Mouse (Mus musculus) limb, embryonic 10.5 days (tissue): ENCODE measurements around the gene Pax7. TPM values are rescaled to one million over a fixed set of nuclear protein-coding genes. Genes with fewer than 3 reads are reported as not detected.

ENCODE experiments used
- DNase-seq: peaks from one replicate; pipeline ENCODE4 v3.0.0-alpha.2; 2017; ENCODE audit warnings: low spot score
- H3K27ac ChIP-seq: fragments of 300-500 bp; sonication (generic); 2 replicates; pipeline ENCODE4 v1.5.1; 2016; ENCODE audit warnings: mild to moderate bottlenecking
- H3K27me3 ChIP-seq: fragments of 300-500 bp; sonication (generic); 2 replicates; pipeline ENCODE4 v1.6.1; 2016; ENCODE audit warnings: low read depth, mild to moderate bottlenecking; ENCODE audit not compliant: poor library complexity, severe bottlenecking
- H3K36me3 ChIP-seq: fragments of 300-500 bp; sonication (generic); 2 replicates; pipeline ENCODE4 v1.6.1; 2016; ENCODE audit warnings: mild to moderate bottlenecking, moderate library complexity
- H3K4me1 ChIP-seq: fragments of 300-500 bp; sonication (generic); 2 replicates; pipeline ENCODE4 v1.6.1; 2016
- H3K4me3 ChIP-seq: fragments of 300-500 bp; sonication (generic); 2 replicates; pipeline ENCODE4 v1.5.1; 2016; ENCODE audit warnings: mild to moderate bottlenecking, moderate library complexity
- H3K9me3 ChIP-seq: fragments of 300-500 bp; sonication (generic); replicated peaks from 2 replicates; pipeline ENCODE4 v1.6.1; 2016; ENCODE audit warnings: mild to moderate bottlenecking
- WGBS: fragments of 180-500 bp; shearing (Covaris S2); methylation state at CpG from one replicate; pipeline ENCODE4 v1.1.7; 2016; 5-methylcytosine and 5-hydroxymethylcytosine counted together
- polyA plus RNA-seq: library from polyadenylated mRNA; unstranded; fragments of >200 nt; fragmentation: Nextera tagmentation; extraction: Ambion mirVana; gene quantifications from 2 replicates; pipeline ENCODE4 v1.2.1, GENCODE M21; 2016

Pax7 gene
- polyA plus RNA-seq, 1 experiment from 2014 or later = 0.14 TPM

GRCm38 (mm10) chr4:139797344-139797743, 36.0 kb downstream of the Pax7 start:
- Histone ChIP-seq H3K36me3 (no peaks in the 10 kb centered on the region), H3K27me3 (peaks cover 97% of the 10 kb centered on the region), H3K4me3 (no peak overlapping the region), H3K27ac (peak overlapping the region; percentile 17; the same call in 1 of the 2 replicates), H3K9me3 (no peaks in the 10 kb centered on the region), H3K4me1 (peaks cover 22% of the 10 kb centered on the region)
- WGBS = 50% methylated on average over 4 of the region's 4 CpGs
- DNase-seq = no peak

- Histone ChIP-seq H3K9me3 (no peaks in the 10 kb centered on the region), H3K4me1 (peaks cover 33% of the 10 kb centered on the region), H3K36me3 (no peaks in the 10 kb centered on the region), H3K27ac (no peak overlapping the region), H3K4me3 (no peak overlapping the region), H3K27me3 (peaks cover 97% of the 10 kb centered on the region)
- DNase-seq = no peak
- 16% methylated on average over 9 of the region's 9 CpGs for WGBS
Measured at GRCm38 (mm10) chr4:139796115-139796514, 37.2 kb downstream of the Pax7 start.

- peaks cover 28% of the 10 kb centered on the region for H3K4me1 ChIP-seq
- 43% methylated on average over 8 of the region's 8 CpGs for WGBS
- H3K27me3 ChIP-seq = peaks cover 89% of the 10 kb centered on the region
Measured at GRCm38 (mm10) chr4:139791168-139791567, 42.2 kb downstream of the Pax7 start.

GRCm38 (mm10) chr4:139789772-139790171, 43.6 kb downstream of the Pax7 start:
- peaks cover 89% of the 10 kb centered on the region for H3K27me3 ChIP-seq
- H3K4me3 ChIP-seq = no peak overlapping the region
- no peak for DNase-seq
- no peaks in the 10 kb centered on the region for H3K36me3 ChIP-seq
- no peak overlapping the region for H3K27ac ChIP-seq
- H3K9me3 ChIP-seq = no peaks in the 10 kb centered on the region
- WGBS = 81% methylated on average over 7 of the region's 7 CpGs
- H3K4me1 ChIP-seq = peaks cover 16% of the 10 kb centered on the region

More at GRCm38 (mm10) chr4:139791168-139791567, 42.2 kb downstream of the Pax7 start:
- peak overlapping the region; percentile 26; the same call in 1 of the 2 replicates for H3K27ac ChIP-seq
- no peak for DNase-seq
- H3K36me3 ChIP-seq = no peaks in the 10 kb centered on the region
- no peak overlapping the region for H3K4me3 ChIP-seq
- no peaks in the 10 kb centered on the region for H3K9me3 ChIP-seq

GRCm38 (mm10) chr4:139782926-139783467, 50.3 kb downstream of the Pax7 start:
- Histone ChIP-seq H3K27me3 (peaks cover 96% of the 10 kb centered on the region), H3K4me1 (no peaks in the 10 kb centered on the region), H3K4me3 (no peak overlapping the region), H3K36me3 (no peaks in the 10 kb centered on the region), H3K27ac (no peak overlapping the region), H3K9me3 (no peaks in the 10 kb centered on the region)
- 55% methylated on average over 9 of the region's 9 CpGs for WGBS
- no peak for DNase-seq

- WGBS = 10% methylated on average over 9 of the region's 9 CpGs
Measured at GRCm38 (mm10) chr4:139771125-139771631, 62.1 kb downstream of the Pax7 start.

GRCm38 (mm10) chr4:139767823-139768222, 65.5 kb downstream of the Pax7 start:
- no peak overlapping the region for H3K4me3 ChIP-seq
- WGBS = 26% methylated on average over 5 of the region's 5 CpGs
- peaks cover 100% of the 10 kb centered on the region for H3K27me3 ChIP-seq
- no peak overlapping the region for H3K27ac ChIP-seq
- no peaks in the 10 kb centered on the region for H3K36me3 ChIP-seq
- no peak for DNase-seq
- peaks cover 48% of the 10 kb centered on the region for H3K4me1 ChIP-seq
- no peaks in the 10 kb centered on the region for H3K9me3 ChIP-seq

More at GRCm38 (mm10) chr4:139771125-139771631, 62.1 kb downstream of the Pax7 start:
- Histone ChIP-seq H3K4me1 (peaks cover 42% of the 10 kb centered on the region), H3K27me3 (peaks cover 88% of the 10 kb centered on the region), H3K4me3 (0 out of 2 replicates have a peak overlapping the region, but pooled peaks have one; percentile 8), H3K36me3 (no peaks in the 10 kb centered on the region), H3K9me3 (no peaks in the 10 kb centered on the region), H3K27ac (peak overlapping the region; percentile 34; the same call in 1 of the 2 replicates)
- DNase-seq = no peak

GRCm38 (mm10) chr4:139767115-139767718, 66.1 kb downstream of the Pax7 start:
- WGBS = 2% methylated on average over 18 of the region's 18 CpGs
- Histone ChIP-seq H3K4me1 (peaks cover 51% of the 10 kb centered on the region), H3K36me3 (no peaks in the 10 kb centered on the region), H3K4me3 (peak overlapping the region; percentile 10; the same call in 1 of the 2 replicates), H3K9me3 (no peaks in the 10 kb centered on the region), H3K27me3 (peaks cover 100% of the 10 kb centered on the region), H3K27ac (peak overlapping the region; percentile 46; the same call in 1 of the 2 replicates)
- no peak for DNase-seq

- H3K4me3 ChIP-seq = no peak overlapping the region
Measured at GRCm38 (mm10) chr4:139761911-139762310, 71.4 kb downstream of the Pax7 start.

GRCm38 (mm10) chr4:139760736-139761135, 72.6 kb downstream of the Pax7 start:
- H3K4me3 ChIP-seq = no peak overlapping the region
- H3K36me3 ChIP-seq = no peaks in the 10 kb centered on the region
- peaks cover 100% of the 10 kb centered on the region for H3K27me3 ChIP-seq
- WGBS = 53% methylated on average over 11 of the region's 11 CpGs
- H3K27ac ChIP-seq = no peak overlapping the region
- DNase-seq = no peak
- peaks cover 50% of the 10 kb centered on the region for H3K4me1 ChIP-seq
- H3K9me3 ChIP-seq = no peaks in the 10 kb centered on the region

More at GRCm38 (mm10) chr4:139761911-139762310, 71.4 kb downstream of the Pax7 start:
- no peak for DNase-seq
- peaks cover 100% of the 10 kb centered on the region for H3K27me3 ChIP-seq
- 14% methylated on average over 13 of the region's 13 CpGs for WGBS
- H3K27ac ChIP-seq = no peak overlapping the region
- H3K9me3 ChIP-seq = no peaks in the 10 kb centered on the region
- no peaks in the 10 kb centered on the region for H3K36me3 ChIP-seq
- peaks cover 48% of the 10 kb centered on the region for H3K4me1 ChIP-seq

GRCm38 (mm10) chr4:139758512-139759340, 74.6 kb downstream of the Pax7 start:
- DNase-seq = no peak
- H3K4me3 ChIP-seq = no peak overlapping the region
- H3K4me1 ChIP-seq = peaks cover 68% of the 10 kb centered on the region
- 8% methylated on average over 17 of the region's 17 CpGs for WGBS
- H3K36me3 ChIP-seq = no peaks in the 10 kb centered on the region
- no peaks in the 10 kb centered on the region for H3K9me3 ChIP-seq
- H3K27me3 ChIP-seq = peaks cover 100% of the 10 kb centered on the region
- no peak overlapping the region for H3K27ac ChIP-seq

- H3K36me3 ChIP-seq = no peaks in the 10 kb centered on the region
- WGBS = 8% methylated on average over 13 of the region's 13 CpGs
- no peaks in the 10 kb centered on the region for H3K9me3 ChIP-seq
- H3K4me3 ChIP-seq = no peak overlapping the region
- H3K27me3 ChIP-seq = peaks cover 100% of the 10 kb centered on the region
- H3K27ac ChIP-seq = no peak overlapping the region
- no peak for DNase-seq
- H3K4me1 ChIP-seq = peaks cover 60% of the 10 kb centered on the region
Measured at GRCm38 (mm10) chr4:139756931-139757330, 76.4 kb downstream of the Pax7 start.
